Mouse (Mus musculus): ENCODE results near the gene Grm8.

GRCm38 (mm10) chr6:27809996-27810395 lies 325.0 kb downstream of the Grm8 start:
- TF ChIP-seq CTCF (IDR thresholded peaks at IDR 0.05; ENCODE audit: extremely low read depth, insufficient read depth, insufficient read length, insufficient replicate concordance) (no peak), POLR2A (IDR thresholded peaks at IDR 0.05; ENCODE audit: low read depth, low read length) (no peak)

Measured in spleen, adult 2 months (tissue).